Mouse (Mus musculus): ENCODE results near the gene Zfhx3. TPM values are rescaled to one million over a fixed set of nuclear protein-coding genes. Genes with fewer than 3 reads are reported as not detected.

Gene Zfhx3
- polyA plus RNA-seq, 1 experiment from 2014 or later: 15.7 TPM

- ATAC-seq (replicated peaks; ENCODE audit: low FRiP score, low TSS enrichment, low read depth): no peak
- Histone ChIP-seq H3K4me3 (ENCODE audit: low read depth, low read length) (no peak overlapping the region), H3K4me1 (replicated peaks; ENCODE audit: control insufficient read depth, insufficient read depth, low read length) (peaks cover 23% of the 10 kb centered on the region), H3K27ac (ENCODE audit: low read depth) (no peak overlapping the region), H3K27me3 (replicated peaks; ENCODE audit: control insufficient read depth, insufficient read depth, low read length) (no peaks in the 10 kb centered on the region), H3K36me3 (ENCODE audit: control insufficient read depth, insufficient read depth, low read length) (no peaks in the 10 kb centered on the region), H3K9ac (ENCODE audit: low read length) (no peak overlapping the region), H3K4me2 (ENCODE audit: low read length) (no peak overlapping the region), H3K9me3 (ENCODE audit: control insufficient read depth, low read length) (no peaks in the 10 kb centered on the region)
- 40% methylated on average over 9 of the region's 9 CpGs for WGBS
- DNase-seq (ENCODE audit: low spot score): no peak
Observed at GRCm38 (mm10) chr8:108243270-108243669, 300.8 kb downstream of the Zfhx3 start.

GRCm38 (mm10) chr8:108244636-108245494 lies 302.4 kb downstream of the Zfhx3 start:
- Histone ChIP-seq H3K4me3 (ENCODE audit: low read depth, low read length) (no peak overlapping the region), H3K9ac (ENCODE audit: low read length) (no peak overlapping the region), H3K4me2 (ENCODE audit: low read length) (no peak overlapping the region), H3K27ac (ENCODE audit: low read depth) (no peak overlapping the region), H3K36me3 (ENCODE audit: control insufficient read depth, insufficient read depth, low read length) (no peaks in the 10 kb centered on the region), H3K27me3 (replicated peaks; ENCODE audit: control insufficient read depth, insufficient read depth, low read length) (no peaks in the 10 kb centered on the region), H3K9me3 (ENCODE audit: control insufficient read depth, low read length) (no peaks in the 10 kb centered on the region), H3K4me1 (replicated peaks; ENCODE audit: control insufficient read depth, insufficient read depth, low read length) (peaks cover 23% of the 10 kb centered on the region)
- WGBS: 69% methylated on average over 17 of the region's 17 CpGs
- ATAC-seq (replicated peaks; ENCODE audit: low FRiP score, low TSS enrichment, low read depth) (no peak), DNase-seq (ENCODE audit: low spot score) (no peak)

DNA sequence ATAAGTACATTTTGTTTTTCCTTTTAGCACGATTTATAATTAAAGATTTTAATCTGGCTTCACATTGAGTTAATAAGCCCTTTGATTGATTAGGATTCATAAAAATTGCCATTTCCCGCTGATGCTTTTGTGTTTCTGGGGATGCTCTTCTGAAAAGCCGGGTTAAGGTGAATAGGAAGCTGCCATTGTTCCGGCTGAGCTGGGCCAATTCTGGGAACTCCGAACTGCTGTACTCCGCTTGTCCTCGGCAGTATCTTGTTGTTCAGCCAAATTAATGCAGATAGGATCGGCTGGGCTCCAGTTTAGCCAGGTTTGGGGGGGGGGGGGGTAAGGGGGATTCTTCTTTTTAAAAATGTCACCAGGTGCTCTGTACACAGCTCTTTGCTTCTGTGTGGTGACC lies 303.1 kb downstream of the Zfhx3 start:
- H3K27me3 ChIP-seq (replicated peaks; ENCODE audit: control insufficient read depth, insufficient read depth, low read length): no peaks in the 10 kb centered on the region
- H3K9me3 ChIP-seq (ENCODE audit: control insufficient read depth, low read length): no peaks in the 10 kb centered on the region
- H3K4me1 ChIP-seq (replicated peaks; ENCODE audit: control insufficient read depth, insufficient read depth, low read length): peaks cover 23% of the 10 kb centered on the region
- no peak overlapping the region for H3K27ac ChIP-seq (ENCODE audit: low read depth)
- DNase-seq (ENCODE audit: low spot score) (no peak), ATAC-seq (replicated peaks; ENCODE audit: low FRiP score, low TSS enrichment, low read depth) (no peak)
- H3K9ac ChIP-seq (ENCODE audit: low read length): no peak overlapping the region
- H3K4me2 ChIP-seq (ENCODE audit: low read length): no peak overlapping the region
- 58% methylated on average over 8 of the region's 8 CpGs for WGBS
- no peaks in the 10 kb centered on the region for H3K36me3 ChIP-seq (ENCODE audit: control insufficient read depth, insufficient read depth, low read length)
- no peak overlapping the region for H3K4me3 ChIP-seq (ENCODE audit: low read depth, low read length)

DNA sequence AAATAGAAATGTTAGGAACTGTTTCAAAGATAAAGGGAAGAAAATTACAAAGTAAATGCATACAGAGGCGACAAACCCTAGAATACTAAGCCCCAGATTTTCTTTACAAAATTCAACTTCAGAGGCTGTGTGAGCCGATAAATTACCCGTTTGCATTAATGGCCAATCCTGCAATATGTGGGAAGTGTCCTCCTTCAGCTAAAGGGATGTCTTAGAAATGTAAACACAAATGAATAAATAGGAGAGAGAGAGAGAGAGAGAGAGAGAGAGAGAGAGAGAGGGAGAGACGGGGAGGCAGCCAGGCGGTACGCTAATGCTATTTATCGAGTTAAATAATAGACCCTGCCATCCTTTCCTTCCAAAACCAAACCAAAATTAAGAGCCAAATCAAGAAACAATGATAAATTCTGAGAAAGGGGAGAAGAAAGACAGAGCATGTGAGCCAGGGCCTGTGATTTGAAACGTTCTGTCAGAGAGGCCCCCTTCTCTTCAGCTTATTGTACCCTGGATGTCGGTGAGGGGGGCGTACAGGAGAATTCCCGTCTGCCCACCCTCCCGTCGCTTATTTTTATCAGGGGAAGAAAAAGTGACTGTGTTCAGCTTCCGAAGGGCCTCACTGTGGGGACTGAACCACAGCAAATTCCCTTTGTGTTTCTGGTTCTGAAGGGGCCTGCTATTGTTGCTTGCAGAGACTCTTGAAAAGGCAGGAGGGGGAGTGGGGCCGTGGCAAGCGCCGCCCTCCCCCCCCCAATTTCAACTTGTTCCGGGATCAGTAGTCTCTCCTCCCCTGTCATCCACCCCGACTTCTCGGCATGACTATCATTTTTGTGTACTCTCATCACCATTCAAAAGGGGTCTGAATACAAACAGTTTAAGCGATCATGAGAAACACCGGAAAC lies 303.8 kb downstream of the Zfhx3 start:
- H3K4me2 ChIP-seq (ENCODE audit: low read length): peak overlapping the region; percentile 36
- no peak overlapping the region for H3K9ac ChIP-seq (ENCODE audit: low read length)
- 30% methylated on average over 22 of the region's 22 CpGs for WGBS
- H3K27me3 ChIP-seq (replicated peaks; ENCODE audit: control insufficient read depth, insufficient read depth, low read length): no peaks in the 10 kb centered on the region
- peaks cover 19% of the 10 kb centered on the region for H3K4me1 ChIP-seq (replicated peaks; ENCODE audit: control insufficient read depth, insufficient read depth, low read length)
- H3K4me3 ChIP-seq (ENCODE audit: low read depth, low read length): no peak overlapping the region
- DNase-seq (ENCODE audit: low spot score) (no peak), ATAC-seq (replicated peaks; ENCODE audit: low FRiP score, low TSS enrichment, low read depth) (no peak)
- no peak overlapping the region for H3K27ac ChIP-seq (ENCODE audit: low read depth)
- no peaks in the 10 kb centered on the region for H3K9me3 ChIP-seq (ENCODE audit: control insufficient read depth, low read length)
- no peaks in the 10 kb centered on the region for H3K36me3 ChIP-seq (ENCODE audit: control insufficient read depth, insufficient read depth, low read length)

DNA sequence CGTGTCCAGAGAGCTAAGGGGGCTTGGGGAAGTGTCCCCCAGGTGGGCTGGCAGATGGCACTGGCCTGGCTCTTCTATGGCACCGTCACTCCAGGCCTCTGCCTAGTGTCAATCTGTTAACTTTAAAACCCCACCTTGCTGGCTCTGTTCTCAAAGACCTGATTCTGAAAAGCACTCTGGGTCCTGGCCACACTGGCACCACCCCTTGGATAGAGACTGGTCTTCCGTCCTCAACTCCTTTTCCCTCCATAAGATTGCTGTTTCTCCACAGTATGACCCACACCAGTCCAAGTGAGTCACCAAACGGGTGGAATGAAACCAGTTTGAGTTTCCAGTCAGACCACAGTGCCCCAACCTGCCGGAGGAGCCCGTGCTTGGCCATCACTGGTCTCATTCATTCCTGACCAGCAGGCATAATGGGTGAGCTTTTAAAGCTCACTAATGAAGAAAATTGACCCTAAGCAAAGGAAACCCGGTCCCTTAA lies 304.5 kb downstream of the Zfhx3 start:
- 0 out of 2 replicates have a peak overlapping the region, but pooled peaks have one; percentile 36 for H3K4me2 ChIP-seq (ENCODE audit: low read length)
- no peaks in the 10 kb centered on the region for H3K36me3 ChIP-seq (ENCODE audit: control insufficient read depth, insufficient read depth, low read length)
- H3K9me3 ChIP-seq (ENCODE audit: control insufficient read depth, low read length): no peaks in the 10 kb centered on the region
- H3K27me3 ChIP-seq (replicated peaks; ENCODE audit: control insufficient read depth, insufficient read depth, low read length): no peaks in the 10 kb centered on the region
- ATAC-seq (replicated peaks; ENCODE audit: low FRiP score, low TSS enrichment, low read depth): no peak
- WGBS: 71% methylated on average over 7 of the region's 7 CpGs
- H3K27ac ChIP-seq (ENCODE audit: low read depth): no peak overlapping the region
- no peak for DNase-seq (ENCODE audit: low spot score)
- peaks cover 16% of the 10 kb centered on the region for H3K4me1 ChIP-seq (replicated peaks; ENCODE audit: control insufficient read depth, insufficient read depth, low read length)
- H3K4me3 ChIP-seq (ENCODE audit: low read depth, low read length): no peak overlapping the region
- H3K9ac ChIP-seq (ENCODE audit: low read length): no peak overlapping the region

- Histone ChIP-seq H3K9me3 (ENCODE audit: control insufficient read depth, low read length) (no peaks in the 10 kb centered on the region), H3K27ac (ENCODE audit: low read depth) (no peak overlapping the region), H3K4me3 (ENCODE audit: low read depth, low read length) (no peak overlapping the region), H3K4me1 (replicated peaks; ENCODE audit: control insufficient read depth, insufficient read depth, low read length) (no peaks in the 10 kb centered on the region; the same call in 1 of the 2 replicates), H3K4me2 (ENCODE audit: low read length) (no peak overlapping the region), H3K36me3 (ENCODE audit: control insufficient read depth, insufficient read depth, low read length) (no peaks in the 10 kb centered on the region), H3K9ac (ENCODE audit: low read length) (no peak overlapping the region), H3K27me3 (replicated peaks; ENCODE audit: control insufficient read depth, insufficient read depth, low read length) (no peaks in the 10 kb centered on the region)
- no peak for ATAC-seq (replicated peaks; ENCODE audit: low FRiP score, low TSS enrichment, low read depth)
- WGBS: 55% methylated on average over 11 of the region's 11 CpGs
- no peak for DNase-seq (ENCODE audit: low spot score)
Observed at GRCm38 (mm10) chr8:108264593-108265160, 322.2 kb downstream of the Zfhx3 start.

DNA sequence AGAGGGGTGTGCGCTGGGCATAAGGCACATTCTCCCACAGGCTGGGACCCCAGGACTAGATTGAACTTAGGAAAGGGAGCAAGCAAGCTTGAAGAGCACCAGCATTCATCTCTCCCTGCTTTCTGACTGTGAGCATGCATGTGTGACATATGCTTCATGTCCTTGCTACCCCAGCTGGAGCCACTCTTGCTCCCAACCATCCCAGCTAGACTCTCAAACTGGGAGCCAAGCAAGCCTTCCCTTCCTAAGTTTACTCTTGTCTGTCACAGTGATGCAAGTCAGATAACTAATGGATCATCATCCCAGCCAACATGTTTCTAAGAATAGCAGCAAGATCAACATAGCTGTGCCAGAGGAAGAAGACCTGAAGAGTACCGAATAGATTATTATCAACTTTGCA lies 335.5 kb downstream of the Zfhx3 start:
- ATAC-seq (replicated peaks; ENCODE audit: low FRiP score, low TSS enrichment, low read depth): no peak
- 69% methylated on average over 2 of the region's 2 CpGs for WGBS
- H3K4me3 ChIP-seq (ENCODE audit: low read depth, low read length): no peak overlapping the region

GRCm38 (mm10) chr8:108281981-108282380 lies 339.5 kb downstream of the Zfhx3 start:
- DNase-seq (ENCODE audit: low spot score): no peak
- 53% methylated on average over 12 of the region's 12 CpGs for WGBS
- no peak for ATAC-seq (replicated peaks; ENCODE audit: low FRiP score, low TSS enrichment, low read depth)
- Histone ChIP-seq H3K9ac (ENCODE audit: low read length) (no peak overlapping the region), H3K36me3 (ENCODE audit: control insufficient read depth, insufficient read depth, low read length) (no peaks in the 10 kb centered on the region), H3K4me2 (ENCODE audit: low read length) (no peak overlapping the region), H3K4me3 (ENCODE audit: low read depth, low read length) (no peak overlapping the region), H3K4me1 (replicated peaks; ENCODE audit: control insufficient read depth, insufficient read depth, low read length) (0 out of 2 replicates have a peak, but pooled peaks cover 4% of the 10 kb centered on the region), H3K9me3 (ENCODE audit: control insufficient read depth, low read length) (no peaks in the 10 kb centered on the region), H3K27me3 (replicated peaks; ENCODE audit: control insufficient read depth, insufficient read depth, low read length) (no peaks in the 10 kb centered on the region), H3K27ac (ENCODE audit: low read depth) (no peak overlapping the region)

More for the DNA sequence above, 335.5 kb downstream of the Zfhx3 start:
- Histone ChIP-seq H3K9ac (ENCODE audit: low read length) (no peak overlapping the region), H3K9me3 (ENCODE audit: control insufficient read depth, low read length) (no peaks in the 10 kb centered on the region), H3K27me3 (replicated peaks; ENCODE audit: control insufficient read depth, insufficient read depth, low read length) (no peaks in the 10 kb centered on the region), H3K4me1 (replicated peaks; ENCODE audit: control insufficient read depth, insufficient read depth, low read length) (0 out of 2 replicates have a peak, but pooled peaks cover 4% of the 10 kb centered on the region), H3K27ac (ENCODE audit: low read depth) (no peak overlapping the region), H3K36me3 (ENCODE audit: control insufficient read depth, insufficient read depth, low read length) (no peaks in the 10 kb centered on the region), H3K4me2 (ENCODE audit: low read length) (no peak overlapping the region)
- no peak for DNase-seq (ENCODE audit: low spot score)
